17 mouse cellular contexts compared by ENCODE assay signal in the genomic region with DNA sequence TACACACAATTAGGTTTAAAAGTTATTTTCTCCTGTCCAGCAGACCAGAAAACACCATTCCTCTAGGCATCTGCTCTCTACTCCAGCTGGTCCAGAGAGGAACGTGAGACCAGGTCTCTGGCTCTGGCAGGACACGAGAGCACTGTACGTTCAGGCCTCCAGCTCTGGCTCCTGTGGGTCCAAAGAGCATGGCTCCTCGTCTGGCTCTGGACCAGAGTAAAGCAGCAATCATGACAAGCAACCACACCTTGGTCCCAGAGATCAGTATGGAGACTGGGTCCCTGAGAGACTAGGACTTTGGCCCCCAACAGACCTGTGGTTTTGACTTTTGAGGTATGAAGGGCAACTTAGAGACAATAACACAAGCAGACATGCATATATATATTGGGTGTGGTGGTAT. TPM values are rescaled to one million over a fixed set of nuclear protein-coding genes. Genes with fewer than 3 reads are reported as not detected.
"Had no signal": no experiment of that assay in that cellular context is flagged by ENCODE, and none has a peak within 500 bp of the region (broad histone marks: within the 10 kb centered on the region; RNA-seq: fewer than 3 reads in every experiment).

No protein-coding gene starts in this region.

- H3K4me1 ChIP-seq: hindbrain, embryonic 13.5 days; limb, embryonic 12.5 days; midbrain, embryonic 12.5 days; neural tube, embryonic 13.5 days had no signal

- H3K9ac ChIP-seq: hindbrain, embryonic 13.5 days; limb, embryonic 12.5 days; liver, embryonic 13.5 days; lung, embryonic 14.5 days; midbrain, embryonic 12.5 days; neural tube, embryonic 13.5 days had no signal

- H3K9me3 ChIP-seq: hindbrain, embryonic 13.5 days; limb, embryonic 12.5 days; liver, embryonic 13.5 days; midbrain, embryonic 12.5 days; neural tube, embryonic 13.5 days had no signal

- H3K27ac ChIP-seq: hindbrain, embryonic 13.5 days; hindbrain, postnatal 0 days; limb, embryonic 12.5 days; liver, embryonic 13.5 days; midbrain, embryonic 12.5 days; neural tube, embryonic 13.5 days had no signal

- H3K36me3 ChIP-seq: hindbrain, embryonic 13.5 days; limb, embryonic 12.5 days; liver, embryonic 13.5 days; midbrain, embryonic 12.5 days; neural tube, embryonic 13.5 days had no signal

- H3K27me3 ChIP-seq: hindbrain, embryonic 13.5 days; limb, embryonic 12.5 days; liver, embryonic 13.5 days; midbrain, embryonic 12.5 days; neural tube, embryonic 13.5 days had no signal

- H3K4me3 ChIP-seq: hindbrain, embryonic 13.5 days; limb, embryonic 12.5 days; liver, embryonic 13.5 days; midbrain, embryonic 12.5 days; neural tube, embryonic 13.5 days had no signal

- ATAC-seq: hindbrain, postnatal 0 days; midbrain, embryonic 16.5 days had no signal

- H3K4me2 ChIP-seq: hindbrain, embryonic 13.5 days; limb, embryonic 12.5 days; liver, embryonic 13.5 days; lung, embryonic 14.5 days; midbrain, embryonic 12.5 days; neural tube, embryonic 13.5 days had no signal

- DNase-seq: layer of hippocampus, adult 9-11 months; layer of hippocampus, postnatal 36 days; liver, embryonic 13.5 days; lung, embryonic 14.5 days; lung, postnatal 10 days; right cerebral cortex, postnatal 14 days; thymus, postnatal 36 days had no signal

RNA-seq across cellular contexts. Expression of gene Kcng3, which starts 41.0 kb away (rescaled TPM):
- polyA plus RNA-seq: intestine, embryonic 14.5 days; kidney, embryonic 16.5 days; limb, embryonic 12.5 days; lung, embryonic 14.5 days; neural tube, embryonic 13.5 days; stomach, embryonic 16.5 days; thymus, postnatal 0 days had no signal
